Mouse (Mus musculus): ENCODE data around the gene Ugt3a2. TPM values are rescaled to one million over a fixed set of nuclear protein-coding genes. Genes with fewer than 3 reads are reported as not detected.

The Ugt3a2 gene
- polyA plus RNA-seq, 1 experiment: not detected

DNA sequence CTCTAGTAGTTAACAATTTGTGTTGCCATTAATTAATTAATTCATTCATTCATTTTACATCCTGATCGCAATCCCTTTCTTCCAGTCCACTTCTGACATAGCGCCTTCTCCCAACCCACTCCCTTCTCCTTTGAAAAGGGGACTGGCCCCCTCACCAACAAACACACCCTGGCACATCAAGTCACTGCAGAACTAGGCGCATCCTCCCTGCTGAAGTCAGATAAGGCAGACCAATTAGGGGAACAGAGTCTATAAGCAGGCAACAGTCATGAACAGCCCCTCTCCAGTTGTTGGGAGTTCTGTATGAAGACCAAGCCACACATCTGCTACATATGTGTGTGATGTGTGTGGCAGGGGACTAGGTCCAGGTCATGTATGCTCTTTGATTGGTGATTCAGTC, 33.4 kb downstream of the Ugt3a2 start:
- 90% methylated on average over 3 of the region's 3 CpGs for WGBS
- no peaks in the 10 kb centered on the region for H3K4me1 ChIP-seq (ENCODE audit: control insufficient read depth, insufficient read depth, low read length)
- no peaks in the 10 kb centered on the region for H3K27me3 ChIP-seq (ENCODE audit: control insufficient read depth, insufficient read depth, low read length)
- DNase-seq: no peak
- H3K27ac ChIP-seq (ENCODE audit: insufficient read depth, low read length): no peak overlapping the region
- no peak overlapping the region for H3K4me3 ChIP-seq (replicated peaks; ENCODE audit: insufficient read depth, low read depth, low read length)
- TF ChIP-seq CTCF (IDR thresholded peaks at IDR 0.05; ENCODE audit: borderline replicate concordance, insufficient read depth, low read depth, low read length) (no peak), POLR2A (IDR thresholded peaks at IDR 0.05; ENCODE audit: borderline replicate concordance, insufficient read depth, low read length) (no peak)

GRCm38 (mm10) chr15:9376281-9376680, 40.9 kb downstream of the Ugt3a2 start:
- WGBS: 44% methylated on average over 7 of the region's 7 CpGs
- Histone ChIP-seq H3K4me3 (replicated peaks; ENCODE audit: insufficient read depth, low read depth, low read length) (no peak overlapping the region), H3K27ac (ENCODE audit: insufficient read depth, low read length) (no peak overlapping the region), H3K4me1 (ENCODE audit: control insufficient read depth, insufficient read depth, low read length) (no peaks in the 10 kb centered on the region), H3K27me3 (ENCODE audit: control insufficient read depth, insufficient read depth, low read length) (no peaks in the 10 kb centered on the region)
- TF ChIP-seq CTCF (IDR thresholded peaks at IDR 0.05; ENCODE audit: borderline replicate concordance, insufficient read depth, low read depth, low read length): no peak
- TF ChIP-seq POLR2A (IDR thresholded peaks at IDR 0.05; ENCODE audit: borderline replicate concordance, insufficient read depth, low read length): no peak
- DNase-seq: no peak

DNA sequence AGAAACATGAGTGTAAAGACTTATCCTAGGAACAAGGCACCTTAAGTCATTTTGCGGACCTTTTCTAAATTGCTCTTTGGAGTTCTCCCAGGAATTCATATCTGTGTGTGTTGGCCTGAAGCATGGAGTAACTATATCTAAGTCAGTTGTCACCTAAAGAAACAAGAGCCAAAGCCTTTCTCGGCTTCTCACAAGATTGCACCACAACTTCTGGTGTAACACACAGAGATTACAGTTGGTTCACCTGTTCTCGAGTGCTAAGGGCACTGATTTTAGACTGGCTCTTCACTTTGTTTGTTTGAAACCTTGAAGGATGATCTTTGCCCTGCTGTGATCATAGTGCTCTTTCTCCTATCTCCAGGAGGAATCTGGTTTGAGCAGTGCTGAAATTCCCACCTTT, 74.1 kb downstream of the Ugt3a2 start:
- no peak for DNase-seq
- Histone ChIP-seq H3K27me3 (ENCODE audit: control insufficient read depth, insufficient read depth, low read length) (no peaks in the 10 kb centered on the region), H3K4me3 (replicated peaks; ENCODE audit: insufficient read depth, low read depth, low read length) (no peak overlapping the region), H3K4me1 (ENCODE audit: control insufficient read depth, insufficient read depth, low read length) (no peaks in the 10 kb centered on the region), H3K27ac (ENCODE audit: insufficient read depth, low read length) (no peak overlapping the region)
- TF ChIP-seq POLR2A (IDR thresholded peaks at IDR 0.05; ENCODE audit: borderline replicate concordance, insufficient read depth, low read length) (no peak), CTCF (IDR thresholded peaks at IDR 0.05; ENCODE audit: borderline replicate concordance, insufficient read depth, low read depth, low read length) (no peak)
- 91% methylated on average over 3 of the region's 3 CpGs for WGBS

Other genes starting within 250 kb of the Ugt3a2 start
- gene Lmbrd2, start 195.0 kb upstream of the Ugt3a2 start, polyA plus RNA-seq (2012; rRNA removed): 16.4 and 17.0 TPM in 2 replicates
- gene Skp2, start 180.1 kb upstream of the Ugt3a2 start, polyA plus RNA-seq (2012; rRNA removed): 4.2 and 4.9 TPM in 2 replicates
- not detected in 2 replicates for gene Ugt3a1, start 58.7 kb upstream of the Ugt3a2 start, polyA plus RNA-seq (2012; rRNA removed)
- 0.34 and 2.0 TPM in 2 replicates for gene Capsl, start 100.5 kb downstream of the Ugt3a2 start, polyA plus RNA-seq (2012; rRNA removed)
- 0.10 and 0.11 TPM in 2 replicates for gene Il7r, start 194.6 kb downstream of the Ugt3a2 start, polyA plus RNA-seq (2012; rRNA removed)

Data from cerebellum, adult 2 months (tissue).